Mouse (Mus musculus): ENCODE measurements at regions not wholly inside any gene's neighbourhood (a gene's known extent, or its start where the extent isn't known, plus 50 kb on each side); places are given as distances from the start of the nearest gene placed in this dataset.
"Not testable (repeated sequence)": the region's sequence is repeated elsewhere in the genome, so short reads cannot be mapped to it uniquely, and the experiment has no call there.

DNA sequence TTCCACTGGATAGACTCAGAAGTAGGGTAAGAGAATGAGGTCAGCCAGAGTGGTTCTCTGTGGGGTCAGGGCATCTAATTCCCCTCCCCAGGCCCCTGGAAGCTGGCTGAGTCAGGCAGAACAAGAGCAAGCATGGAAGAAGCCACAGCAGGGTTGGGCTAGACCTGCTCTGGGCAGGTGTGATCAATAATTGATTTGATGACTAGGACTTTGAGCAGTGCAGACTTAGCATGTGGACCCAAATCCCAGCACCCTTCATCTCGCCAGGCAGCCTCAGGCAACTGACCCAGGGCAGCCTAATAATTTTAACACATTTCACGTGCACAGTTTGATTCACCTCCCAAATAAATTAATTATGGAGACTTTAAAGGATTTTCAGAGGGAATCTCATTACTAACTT, 67.2 kb downstream of the Qdpr start:
- Histone ChIP-seq H3K4me1 (ENCODE audit: control insufficient read depth, insufficient read depth, low read length) (no peaks in the 10 kb centered on the region; the same call in 1 of the 2 replicates), H3K4me3 (replicated peaks; ENCODE audit: control insufficient read depth, low read depth, low read length) (no peak overlapping the region), H3K27ac (ENCODE audit: control insufficient read depth, insufficient read depth, low read depth, low read length, poor library complexity) (no peak overlapping the region)
- WGBS: 83% methylated on average over 2 of the region's 2 CpGs
- no peak for TF ChIP-seq POLR2A (IDR thresholded peaks at IDR 0.05; ENCODE audit: borderline replicate concordance, control insufficient read depth, low read depth, low read length)
- TF ChIP-seq CTCF (IDR thresholded peaks at IDR 0.05; ENCODE audit: control insufficient read depth, insufficient read depth, low read length): no peak

DNA sequence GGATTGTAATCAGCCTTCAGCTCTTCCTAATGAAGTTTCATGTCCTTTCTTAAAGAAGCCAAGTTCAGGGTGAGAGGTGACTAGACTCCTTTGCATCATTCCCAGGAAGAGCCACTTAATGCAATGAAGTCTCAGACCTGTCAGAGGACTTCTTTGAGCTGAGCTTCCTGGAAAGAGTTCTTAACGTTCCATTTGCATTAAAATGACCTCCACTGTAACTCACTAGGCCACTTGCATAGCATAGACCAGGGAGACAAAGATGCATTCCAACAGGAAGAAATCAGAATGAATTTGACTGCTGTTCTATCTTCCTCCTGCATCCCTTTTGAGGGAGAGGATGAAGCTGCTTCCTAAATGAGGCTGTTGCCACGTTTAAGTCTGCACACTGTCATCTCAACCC, 71.5 kb downstream of the Qdpr start:
- TF ChIP-seq POLR2A (IDR thresholded peaks at IDR 0.05; ENCODE audit: borderline replicate concordance, control insufficient read depth, low read depth, low read length): no peak
- TF ChIP-seq CTCF (IDR thresholded peaks at IDR 0.05; ENCODE audit: control insufficient read depth, insufficient read depth, low read length): no peak
- 39% methylated on average over 2 of the region's 2 CpGs for WGBS

DNA sequence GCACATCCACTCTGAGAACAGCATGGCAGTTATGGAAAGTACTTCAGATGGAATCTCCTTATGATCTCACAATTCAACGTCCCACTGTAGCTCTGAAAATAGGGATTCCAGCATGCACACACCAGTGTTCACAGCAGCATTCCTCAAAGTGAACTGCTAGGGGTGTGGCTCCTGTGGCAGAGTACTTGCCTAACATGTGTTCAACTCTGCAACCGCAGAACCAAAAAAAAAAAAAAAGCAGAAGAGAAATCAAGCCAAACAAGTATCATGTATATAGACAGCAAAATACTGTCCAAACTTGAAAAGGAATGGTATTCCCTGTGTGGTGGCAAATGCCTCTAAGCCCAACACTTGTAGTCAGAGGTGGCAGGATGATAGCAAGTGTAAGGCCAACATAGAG, 77.0 kb downstream of the Qdpr start:
- TF ChIP-seq CTCF (IDR thresholded peaks at IDR 0.05; ENCODE audit: control insufficient read depth, insufficient read depth, low read length) (no peak), POLR2A (IDR thresholded peaks at IDR 0.05; ENCODE audit: borderline replicate concordance, control insufficient read depth, low read depth, low read length) (no peak)
- Histone ChIP-seq H3K4me3 (replicated peaks; ENCODE audit: control insufficient read depth, low read depth, low read length) (no peak overlapping the region), H3K4me1 (ENCODE audit: control insufficient read depth, insufficient read depth, low read length) (no peaks in the 10 kb centered on the region; the same call in 1 of the 2 replicates), H3K27ac (ENCODE audit: control insufficient read depth, insufficient read depth, low read depth, low read length, poor library complexity) (no peak overlapping the region)
- 36% methylated on average over 2 of the region's 2 CpGs for WGBS

More for the DNA sequence above, 71.5 kb downstream of the Qdpr start:
- Histone ChIP-seq H3K27ac (ENCODE audit: control insufficient read depth, insufficient read depth, low read depth, low read length, poor library complexity) (no peak overlapping the region), H3K4me3 (replicated peaks; ENCODE audit: control insufficient read depth, low read depth, low read length) (no peak overlapping the region), H3K4me1 (ENCODE audit: control insufficient read depth, insufficient read depth, low read length) (no peaks in the 10 kb centered on the region)

DNA sequence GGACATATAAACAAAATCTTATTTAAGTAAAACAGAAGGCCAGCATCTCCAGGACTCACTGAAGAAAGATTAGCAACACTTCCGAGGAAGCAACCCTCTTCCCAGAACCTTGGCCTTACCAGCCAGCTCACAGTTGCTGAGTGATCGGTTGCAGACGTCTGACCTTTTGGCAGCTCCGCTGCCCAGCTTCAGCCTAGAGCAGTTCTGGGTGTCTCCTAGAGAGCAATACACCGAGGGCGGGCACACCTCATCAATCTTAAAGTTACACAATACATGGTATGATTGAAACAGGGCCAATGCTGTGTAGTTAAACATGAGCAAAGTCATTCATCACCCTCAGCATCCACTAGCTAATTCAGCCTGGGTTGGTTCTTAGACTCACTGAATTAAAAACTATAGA, 81.6 kb downstream of the Qdpr start:
- WGBS: 85% methylated on average over 6 of the region's 6 CpGs
- Histone ChIP-seq H3K27ac (ENCODE audit: control insufficient read depth, insufficient read depth, low read depth, low read length, poor library complexity) (no peak overlapping the region), H3K4me1 (ENCODE audit: control insufficient read depth, insufficient read depth, low read length) (no peaks in the 10 kb centered on the region; the same call in 1 of the 2 replicates), H3K4me3 (replicated peaks; ENCODE audit: control insufficient read depth, low read depth, low read length) (no peak overlapping the region)
- TF ChIP-seq POLR2A (IDR thresholded peaks at IDR 0.05; ENCODE audit: borderline replicate concordance, control insufficient read depth, low read depth, low read length): no peak
- TF ChIP-seq CTCF (IDR thresholded peaks at IDR 0.05; ENCODE audit: control insufficient read depth, insufficient read depth, low read length): no peak

DNA sequence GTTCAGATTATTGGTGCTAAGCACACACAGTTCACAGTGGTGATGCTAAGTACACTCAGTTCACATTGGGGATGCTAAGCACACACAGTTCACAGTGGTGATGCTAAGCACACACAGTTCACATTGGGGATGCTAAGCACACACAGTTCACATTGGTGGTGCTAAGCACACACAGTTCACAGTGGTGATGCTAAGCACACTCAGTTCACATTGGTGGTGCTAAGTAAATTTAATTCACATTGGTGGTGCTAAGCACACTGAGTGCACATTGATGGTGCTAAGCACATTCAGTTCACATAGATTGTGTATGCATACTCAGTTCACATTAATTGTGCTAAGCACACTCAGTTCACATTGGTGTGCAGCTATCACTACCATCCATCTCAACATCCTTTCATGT, 89.8 kb downstream of the Qdpr start:
- no peak for TF ChIP-seq CTCF (IDR thresholded peaks at IDR 0.05; ENCODE audit: control insufficient read depth, insufficient read depth, low read length)
- TF ChIP-seq POLR2A (IDR thresholded peaks at IDR 0.05; ENCODE audit: borderline replicate concordance, control insufficient read depth, low read depth, low read length): no peak
- Histone ChIP-seq H3K27ac (ENCODE audit: control insufficient read depth, insufficient read depth, low read depth, low read length, poor library complexity) (no peak overlapping the region), H3K4me3 (replicated peaks; ENCODE audit: control insufficient read depth, low read depth, low read length) (no peak overlapping the region), H3K4me1 (ENCODE audit: control insufficient read depth, insufficient read depth, low read length) (no peaks in the 10 kb centered on the region)

DNA sequence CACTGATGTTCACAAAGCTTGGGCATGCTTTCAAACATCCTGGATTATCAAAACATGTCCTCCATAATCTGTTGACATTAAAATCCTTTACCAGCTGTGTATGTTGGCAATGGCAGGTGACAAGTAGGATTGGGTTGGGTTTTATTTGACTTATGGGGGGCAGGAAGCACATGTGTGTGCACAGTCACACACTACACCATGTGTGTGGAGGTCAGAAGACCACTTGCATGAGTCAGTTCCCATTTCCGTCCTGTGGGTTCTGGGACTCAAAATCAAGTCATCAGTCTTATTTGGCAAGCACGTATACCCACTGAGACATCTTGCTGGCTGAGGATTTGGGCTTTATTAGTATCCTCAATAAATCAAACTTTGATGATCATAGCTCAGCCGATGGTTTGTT, 109.6 kb downstream of the Qdpr start:
- WGBS: 33% methylated on average over 3 of the region's 3 CpGs
- Histone ChIP-seq H3K4me1 (ENCODE audit: control insufficient read depth, insufficient read depth, low read length) (no peaks in the 10 kb centered on the region; the same call in 1 of the 2 replicates), H3K27ac (ENCODE audit: control insufficient read depth, insufficient read depth, low read depth, low read length, poor library complexity) (no peak overlapping the region), H3K4me3 (replicated peaks; ENCODE audit: control insufficient read depth, low read depth, low read length) (no peak overlapping the region)
- TF ChIP-seq CTCF (IDR thresholded peaks at IDR 0.05; ENCODE audit: control insufficient read depth, insufficient read depth, low read length) (no peak), POLR2A (IDR thresholded peaks at IDR 0.05; ENCODE audit: borderline replicate concordance, control insufficient read depth, low read depth, low read length) (no peak)

DNA sequence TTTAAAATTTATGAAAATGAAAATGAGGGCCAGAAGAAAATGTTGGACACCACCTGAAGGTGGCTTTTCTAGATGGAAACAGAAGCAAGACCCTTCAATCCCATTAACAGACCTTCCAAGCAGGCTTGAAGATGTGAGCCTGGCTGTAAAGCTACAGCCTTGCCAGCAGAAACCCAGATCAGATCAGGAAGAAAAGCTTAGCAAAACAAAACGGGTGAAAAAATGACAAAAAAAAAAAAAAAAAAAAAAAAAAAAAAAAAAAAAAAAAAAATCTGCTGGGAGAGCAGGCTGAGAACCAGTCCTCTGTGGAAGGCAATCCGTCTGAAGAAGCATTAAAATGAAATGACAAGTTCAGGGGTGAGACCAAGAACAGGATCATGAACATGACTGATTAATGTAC, 113.2 kb downstream of the Qdpr start:
- TF ChIP-seq POLR2A (IDR thresholded peaks at IDR 0.05; ENCODE audit: borderline replicate concordance, control insufficient read depth, low read depth, low read length): no peak
- TF ChIP-seq CTCF (IDR thresholded peaks at IDR 0.05; ENCODE audit: control insufficient read depth, insufficient read depth, low read length): no peak
- Histone ChIP-seq H3K4me3 (replicated peaks; ENCODE audit: control insufficient read depth, low read depth, low read length) (no peak overlapping the region), H3K4me1 (ENCODE audit: control insufficient read depth, insufficient read depth, low read length) (no peaks in the 10 kb centered on the region), H3K27ac (ENCODE audit: control insufficient read depth, insufficient read depth, low read depth, low read length, poor library complexity) (no peak overlapping the region)
- WGBS: 60% methylated on average over 2 of the region's 2 CpGs

DNA sequence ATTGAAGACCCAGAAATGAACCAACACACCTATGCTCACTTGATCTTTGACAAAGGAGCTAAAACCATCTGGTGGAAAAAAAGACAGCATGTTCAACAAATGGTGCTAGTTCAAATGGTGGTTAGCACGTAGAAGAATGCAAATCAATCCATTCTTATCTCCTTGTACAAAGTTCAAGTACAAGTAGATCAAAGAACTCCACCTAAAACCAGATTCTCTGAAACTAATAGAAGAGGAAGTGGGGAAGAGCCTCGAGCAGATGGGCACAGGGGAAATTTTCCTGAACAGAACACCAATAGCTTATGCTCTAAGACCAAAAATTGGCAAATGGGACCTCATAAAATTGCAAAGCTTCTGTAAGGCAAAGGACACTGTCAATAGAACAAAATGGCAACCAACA, 125.6 kb downstream of the Qdpr start:
- not testable (repeated sequence) for H3K4me3 ChIP-seq (replicated peaks; ENCODE audit: control insufficient read depth, low read depth, low read length); H3K27ac ChIP-seq (ENCODE audit: control insufficient read depth, insufficient read depth, low read depth, low read length, poor library complexity); H3K4me1 ChIP-seq (ENCODE audit: control insufficient read depth, insufficient read depth, low read length)
- 4% methylated on average over 2 of the region's 2 CpGs for WGBS

DNA sequence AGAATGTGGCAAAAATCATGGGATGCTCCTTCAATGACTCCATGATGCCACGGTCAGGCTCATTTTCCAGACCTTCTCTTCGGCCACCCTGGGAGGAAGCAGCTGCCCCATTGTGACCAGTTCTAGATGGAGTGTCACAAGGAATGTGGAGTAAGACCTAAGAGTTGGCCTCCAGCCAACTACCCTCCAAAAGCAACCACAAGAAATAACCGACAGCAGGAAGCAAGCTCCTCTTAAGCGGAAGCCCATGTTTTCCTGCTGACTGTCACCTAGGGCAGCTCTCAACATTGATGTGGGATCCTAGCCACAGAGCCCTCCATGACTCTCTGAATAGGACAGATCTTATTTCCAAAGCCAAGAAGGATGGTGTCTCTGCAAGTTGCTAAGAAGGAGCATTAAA, 126.5 kb downstream of the Qdpr start:
- Histone ChIP-seq H3K27ac (ENCODE audit: control insufficient read depth, insufficient read depth, low read depth, low read length, poor library complexity) (no peak overlapping the region), H3K4me3 (replicated peaks; ENCODE audit: control insufficient read depth, low read depth, low read length) (no peak overlapping the region), H3K4me1 (ENCODE audit: control insufficient read depth, insufficient read depth, low read length) (no peaks in the 10 kb centered on the region; the same call in 1 of the 2 replicates)
- TF ChIP-seq CTCF (IDR thresholded peaks at IDR 0.05; ENCODE audit: control insufficient read depth, insufficient read depth, low read length) (no peak), POLR2A (IDR thresholded peaks at IDR 0.05; ENCODE audit: borderline replicate concordance, control insufficient read depth, low read depth, low read length) (no peak)
- WGBS: 6% methylated on average over 4 of the region's 4 CpGs
